Mouse (Mus musculus): Measurements from ENCODE around the gene Nbea. TPM values are rescaled to one million over a fixed set of nuclear protein-coding genes. Genes with fewer than 3 reads are reported as not detected.

The Nbea gene
- polyA plus RNA-seq, 1 experiment from 2014 or later: 54.6 TPM

GRCm38 (mm10) chr3:55793842-55794575 lies 389.5 kb downstream of the Nbea start:
- Histone ChIP-seq H3K9me3 (replicated peaks; ENCODE audit: control insufficient read depth, low read length) (no peaks in the 10 kb centered on the region), H3K4me1 (ENCODE audit: control insufficient read depth, insufficient read depth, low read length) (no peaks in the 10 kb centered on the region), H3K27me3 (replicated peaks; ENCODE audit: control insufficient read depth, insufficient read depth, low read length) (peaks cover 12% of the 10 kb centered on the region), H3K4me3 (ENCODE audit: low read depth, low read length) (no peak overlapping the region), H3K4me2 (ENCODE audit: low read length) (no peak overlapping the region), H3K27ac (ENCODE audit: low read depth, low read length) (no peak overlapping the region), H3K9ac (ENCODE audit: low read length) (no peak overlapping the region), H3K36me3 (ENCODE audit: control insufficient read depth, insufficient read depth, low read length) (no peaks in the 10 kb centered on the region)
- no peak for DNase-seq (ENCODE audit: low spot score)
- no peak for ATAC-seq
- 61% methylated on average over 7 of the region's 7 CpGs for WGBS

GRCm38 (mm10) chr3:55792251-55792650 lies 391.2 kb downstream of the Nbea start:
- no peak overlapping the region for H3K27ac ChIP-seq (ENCODE audit: low read depth, low read length)
- no peak for ATAC-seq
- DNase-seq (ENCODE audit: low spot score): no peak

GRCm38 (mm10) chr3:55790609-55791008 lies 392.9 kb downstream of the Nbea start:
- Histone ChIP-seq H3K4me2 (ENCODE audit: low read length) (no peak overlapping the region), H3K4me1 (ENCODE audit: control insufficient read depth, insufficient read depth, low read length) (peaks cover 2% of the 10 kb centered on the region; the same call in 1 of the 2 replicates), H3K4me3 (ENCODE audit: low read depth, low read length) (no peak overlapping the region), H3K27me3 (replicated peaks; ENCODE audit: control insufficient read depth, insufficient read depth, low read length) (peaks cover 35% of the 10 kb centered on the region), H3K9me3 (replicated peaks; ENCODE audit: control insufficient read depth, low read length) (no peaks in the 10 kb centered on the region), H3K9ac (ENCODE audit: low read length) (no peak overlapping the region), H3K36me3 (ENCODE audit: control insufficient read depth, insufficient read depth, low read length) (no peaks in the 10 kb centered on the region), H3K27ac (ENCODE audit: low read depth, low read length) (no peak overlapping the region)
- WGBS: 78% methylated on average over 4 of the region's 4 CpGs
- ATAC-seq: no peak
- DNase-seq (ENCODE audit: low spot score): no peak

More at GRCm38 (mm10) chr3:55792251-55792650, 391.2 kb downstream of the Nbea start:
- H3K9me3 ChIP-seq (replicated peaks; ENCODE audit: control insufficient read depth, low read length): no peaks in the 10 kb centered on the region
- H3K36me3 ChIP-seq (ENCODE audit: control insufficient read depth, insufficient read depth, low read length): no peaks in the 10 kb centered on the region
- 75% methylated on average over 5 of the region's 5 CpGs for WGBS
- peaks cover 2% of the 10 kb centered on the region; the same call in 1 of the 2 replicates for H3K4me1 ChIP-seq (ENCODE audit: control insufficient read depth, insufficient read depth, low read length)
- no peak overlapping the region for H3K9ac ChIP-seq (ENCODE audit: low read length)
- no peak overlapping the region for H3K4me2 ChIP-seq (ENCODE audit: low read length)
- peaks cover 21% of the 10 kb centered on the region for H3K27me3 ChIP-seq (replicated peaks; ENCODE audit: control insufficient read depth, insufficient read depth, low read length)
- H3K4me3 ChIP-seq (ENCODE audit: low read depth, low read length): no peak overlapping the region

- WGBS: 21% methylated on average over 2 of the region's 2 CpGs
- ATAC-seq (no peak), DNase-seq (ENCODE audit: low spot score) (no peak)
- H3K36me3 ChIP-seq (ENCODE audit: control insufficient read depth, insufficient read depth, low read length): no peaks in the 10 kb centered on the region
- no peak overlapping the region for H3K4me2 ChIP-seq (ENCODE audit: low read length)
- H3K9me3 ChIP-seq (replicated peaks; ENCODE audit: control insufficient read depth, low read length): no peaks in the 10 kb centered on the region
- H3K27ac ChIP-seq (ENCODE audit: low read depth, low read length): no peak overlapping the region
- no peak overlapping the region for H3K4me3 ChIP-seq (ENCODE audit: low read depth, low read length)
- H3K4me1 ChIP-seq (ENCODE audit: control insufficient read depth, insufficient read depth, low read length): peaks cover 2% of the 10 kb centered on the region; the same call in 1 of the 2 replicates
- peaks cover 40% of the 10 kb centered on the region for H3K27me3 ChIP-seq (replicated peaks; ENCODE audit: control insufficient read depth, insufficient read depth, low read length)
- H3K9ac ChIP-seq (ENCODE audit: low read length): no peak overlapping the region
Observed at GRCm38 (mm10) chr3:55789856-55790255, 393.6 kb downstream of the Nbea start.

GRCm38 (mm10) chr3:55788621-55789201 lies 394.8 kb downstream of the Nbea start:
- Histone ChIP-seq H3K27ac (ENCODE audit: low read depth, low read length) (no peak overlapping the region), H3K27me3 (replicated peaks; ENCODE audit: control insufficient read depth, insufficient read depth, low read length) (peaks cover 47% of the 10 kb centered on the region), H3K36me3 (ENCODE audit: control insufficient read depth, insufficient read depth, low read length) (no peaks in the 10 kb centered on the region), H3K9ac (ENCODE audit: low read length) (no peak overlapping the region), H3K9me3 (replicated peaks; ENCODE audit: control insufficient read depth, low read length) (no peaks in the 10 kb centered on the region), H3K4me2 (ENCODE audit: low read length) (no peak overlapping the region), H3K4me1 (ENCODE audit: control insufficient read depth, insufficient read depth, low read length) (peaks cover 2% of the 10 kb centered on the region; the same call in 1 of the 2 replicates), H3K4me3 (ENCODE audit: low read depth, low read length) (no peak overlapping the region)
- 6% methylated on average over 5 of the region's 5 CpGs for WGBS
- DNase-seq (ENCODE audit: low spot score): no peak
- ATAC-seq: peak; percentile 10; the same call in 1 of the 2 replicates

GRCm38 (mm10) chr3:55788214-55788586 lies 395.3 kb downstream of the Nbea start:
- H3K4me3 ChIP-seq (ENCODE audit: low read depth, low read length): peak overlapping the region; percentile 29; the same call in 1 of the 2 replicates
- no peaks in the 10 kb centered on the region for H3K9me3 ChIP-seq (replicated peaks; ENCODE audit: control insufficient read depth, low read length)
- ATAC-seq (no peak), DNase-seq (ENCODE audit: low spot score) (no peak)
- H3K36me3 ChIP-seq (ENCODE audit: control insufficient read depth, insufficient read depth, low read length): no peaks in the 10 kb centered on the region
- no peak overlapping the region for H3K9ac ChIP-seq (ENCODE audit: low read length)
- WGBS: 16% methylated on average over 4 of the region's 4 CpGs
- peak overlapping the region; percentile 57 for H3K4me2 ChIP-seq (ENCODE audit: low read length)
- H3K27me3 ChIP-seq (replicated peaks; ENCODE audit: control insufficient read depth, insufficient read depth, low read length): peaks cover 52% of the 10 kb centered on the region
- H3K4me1 ChIP-seq (ENCODE audit: control insufficient read depth, insufficient read depth, low read length): peaks cover 4% of the 10 kb centered on the region
- H3K27ac ChIP-seq (ENCODE audit: low read depth, low read length): no peak overlapping the region

GRCm38 (mm10) chr3:55787487-55788213 lies 395.9 kb downstream of the Nbea start:
- DNase-seq (ENCODE audit: low spot score) (peak; percentile 55), ATAC-seq (peak; percentile 55)
- peak overlapping the region; percentile 55 for H3K9ac ChIP-seq (ENCODE audit: low read length)
- no peaks in the 10 kb centered on the region for H3K36me3 ChIP-seq (ENCODE audit: control insufficient read depth, insufficient read depth, low read length)
- H3K27ac ChIP-seq (ENCODE audit: low read depth, low read length): peak overlapping the region; percentile 39; the same call in 1 of the 2 replicates
- H3K4me2 ChIP-seq (ENCODE audit: low read length): peak overlapping the region; percentile 57
- H3K27me3 ChIP-seq (replicated peaks; ENCODE audit: control insufficient read depth, insufficient read depth, low read length): peaks cover 58% of the 10 kb centered on the region
- peak overlapping the region; percentile 29 for H3K4me3 ChIP-seq (ENCODE audit: low read depth, low read length)
- no peaks in the 10 kb centered on the region for H3K9me3 ChIP-seq (replicated peaks; ENCODE audit: control insufficient read depth, low read length)
- peaks cover 10% of the 10 kb centered on the region for H3K4me1 ChIP-seq (ENCODE audit: control insufficient read depth, insufficient read depth, low read length)
- WGBS: under 1% methylated on average over 54 of the region's 54 CpGs

GRCm38 (mm10) chr3:55786835-55787486 lies 396.5 kb downstream of the Nbea start:
- WGBS: 3% methylated on average over 17 of the region's 17 CpGs
- H3K9me3 ChIP-seq (replicated peaks; ENCODE audit: control insufficient read depth, low read length): no peaks in the 10 kb centered on the region
- no peak for DNase-seq (ENCODE audit: low spot score)
- ATAC-seq: no peak
- H3K4me1 ChIP-seq (ENCODE audit: control insufficient read depth, insufficient read depth, low read length): peaks cover 11% of the 10 kb centered on the region
- H3K27me3 ChIP-seq (replicated peaks; ENCODE audit: control insufficient read depth, insufficient read depth, low read length): peaks cover 62% of the 10 kb centered on the region
- H3K9ac ChIP-seq (ENCODE audit: low read length): peak overlapping the region; percentile 55
- peak overlapping the region; percentile 57 for H3K4me2 ChIP-seq (ENCODE audit: low read length)
- no peaks in the 10 kb centered on the region for H3K36me3 ChIP-seq (ENCODE audit: control insufficient read depth, insufficient read depth, low read length)
- peak overlapping the region; percentile 29 for H3K4me3 ChIP-seq (ENCODE audit: low read depth, low read length)
- H3K27ac ChIP-seq (ENCODE audit: low read depth, low read length): peak overlapping the region; percentile 39; the same call in 1 of the 2 replicates
